Mouse (Mus musculus) heart, embryonic 11.5 days (tissue): ENCODE data around the gene Ankrd1. TPM values are rescaled to one million over a fixed set of nuclear protein-coding genes. Genes with fewer than 3 reads are reported as not detected.

Experiments used
- ATAC-seq: fragments of 200-750 bp; cut with Nextera tagmentation; replicated peaks from 2 replicates; pipeline ENCODE4 v1.8.0; 2017; ENCODE audit warnings: moderate library complexity; ENCODE audit not compliant: insufficient number of reproducible peaks, low FRiP score, low TSS enrichment
- H3K27ac ChIP-seq: fragments of 300-500 bp; sonication (generic); 2 replicates; pipeline ENCODE4 v1.5.1; 2014; ENCODE audit warnings: mild to moderate bottlenecking, low read depth, low read length
- H3K27me3 ChIP-seq: fragments of 300-500 bp; sonication (generic); 2 replicates; pipeline ENCODE4 v1.6.1; 2014; ENCODE audit warnings: mild to moderate bottlenecking, low read length, mixed read lengths; ENCODE audit not compliant: control insufficient read depth, insufficient read depth
- H3K36me3 ChIP-seq: fragments of 300-500 bp; sonication (generic); 2 replicates; pipeline ENCODE4 v1.6.1; 2014; ENCODE audit warnings: mild to moderate bottlenecking, low read length, moderate library complexity, mixed read lengths; ENCODE audit not compliant: control insufficient read depth, insufficient read depth
- H3K4me1 ChIP-seq: fragments of 300-500 bp; sonication (generic); 2 replicates; pipeline ENCODE4 v1.6.1; 2014; ENCODE audit warnings: low read length; ENCODE audit not compliant: control insufficient read depth, insufficient read depth
- H3K4me2 ChIP-seq: fragments of 300-500 bp; sonication (generic); 2 replicates; pipeline ENCODE4 v1.6.1; 2014; ENCODE audit warnings: mild to moderate bottlenecking, moderate library complexity
- H3K4me3 ChIP-seq: fragments of 300-500 bp; sonication (generic); 2 replicates; pipeline ENCODE4 v1.5.1; 2014; ENCODE audit warnings: low read depth, low read length
- H3K9ac ChIP-seq: fragments of 300-500 bp; sonication (generic); 2 replicates; pipeline ENCODE4 v1.6.1; 2014; ENCODE audit warnings: mild to moderate bottlenecking, low read depth, low read length, moderate library complexity
- H3K9me3 ChIP-seq: fragments of 300-500 bp; sonication (generic); replicated peaks from 2 replicates; pipeline ENCODE4 v1.6.1; 2016; ENCODE audit warnings: low read length; ENCODE audit not compliant: control insufficient read depth
- WGBS: fragments of 180-500 bp; shearing (Covaris S2); extraction: QIAGEN DNeasy Blood & Tissue Kit; methylation state at CpG from one replicate; pipeline ENCODE4 v1.1.7; 2014; ENCODE audit not compliant: insufficient replicate concordance; 5-methylcytosine and 5-hydroxymethylcytosine counted together
- polyA plus RNA-seq: library from polyadenylated mRNA; unstranded; fragments of >200 nt; fragmentation: Nextera tagmentation; extraction: Ambion mirVana; gene quantifications from 2 replicates; pipeline ENCODE4 v1.2.1, GENCODE M21; 2014

The Ankrd1 gene
- polyA plus RNA-seq: 450 and 606 TPM in 2 replicates

DNA sequence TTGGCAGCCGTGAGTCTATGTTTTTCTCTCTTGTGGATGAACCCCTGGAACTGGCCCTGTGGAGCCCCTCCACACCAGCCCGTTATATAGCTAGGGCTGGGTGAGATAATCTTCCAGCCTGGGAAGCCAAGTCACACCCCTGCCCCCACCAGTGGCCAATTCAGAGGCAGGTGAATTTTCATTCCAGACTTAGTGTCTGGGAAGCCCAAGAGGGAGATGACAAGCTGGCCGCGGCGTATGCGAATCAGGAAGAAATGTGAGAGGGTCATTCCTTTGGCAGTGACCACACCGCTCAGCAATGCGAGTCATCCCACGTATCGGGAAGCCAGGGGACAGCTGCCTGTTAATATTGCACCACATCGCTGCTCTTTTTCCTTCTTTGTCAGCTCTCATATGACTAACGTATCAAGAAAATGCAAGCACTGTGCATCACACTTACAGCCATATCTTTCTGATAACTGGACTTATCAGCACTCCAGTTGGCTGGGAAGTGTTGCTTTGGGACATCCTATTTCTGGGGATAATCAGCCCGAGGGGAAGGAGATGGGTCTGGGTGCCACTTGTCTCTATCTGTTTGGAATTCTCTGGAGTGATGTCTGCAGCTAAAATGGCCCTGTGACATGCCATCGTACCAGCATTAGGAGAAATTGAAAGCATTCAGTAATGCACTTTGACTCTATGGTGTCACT lies at the start of gene Ankrd1:
Ankrd1 (minus strand) TSS at position 317 of the 689 bp plus-strand sequence.
- ATAC-seq: peak; percentile 82
- Histone ChIP-seq H3K4me2 (peak within 1 kb of the TSS; percentile 64), H3K36me3 (no peaks in the 10 kb centered on the region), H3K4me1 (peaks cover 6% of the 10 kb centered on the region; the same call in 1 of the 2 replicates), H3K9me3 (peaks cover 9% of the 10 kb centered on the region), H3K9ac (peak within 1 kb of the TSS; percentile 91), H3K4me3 (peak within 1 kb of the TSS; percentile 56), H3K27ac (peak within 1 kb of the TSS; percentile 97), H3K27me3 (no peaks in the 10 kb centered on the region)
- 22% methylated on average over 14 of the region's 14 CpGs for WGBS

DNA sequence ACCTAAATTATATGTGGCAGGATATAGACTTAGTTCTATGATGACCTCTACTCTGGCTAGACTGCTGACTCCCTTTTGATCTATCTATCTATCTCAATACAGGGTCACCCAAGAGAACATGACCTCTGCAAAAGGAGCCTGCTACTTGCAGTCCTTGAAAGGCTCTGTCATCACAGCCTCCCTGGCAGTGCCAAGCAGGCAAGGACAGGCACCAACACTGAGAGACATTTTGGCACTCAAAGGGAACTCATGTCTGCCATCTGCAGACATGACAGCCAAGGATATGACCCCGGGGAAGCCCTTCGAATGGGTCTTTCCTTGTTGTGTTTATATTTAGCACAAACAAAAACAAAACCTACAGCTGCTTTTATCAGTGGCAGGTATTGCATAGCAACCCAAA lies 49.2 kb upstream of the Ankrd1 start:
- H3K9me3 ChIP-seq: no peaks in the 10 kb centered on the region
- no peak overlapping the region for H3K9ac ChIP-seq
- no peak overlapping the region for H3K4me3 ChIP-seq
- 68% methylated on average over 2 of the region's 2 CpGs for WGBS
- H3K4me2 ChIP-seq: no peak overlapping the region
- peaks cover 25% of the 10 kb centered on the region for H3K4me1 ChIP-seq
- H3K36me3 ChIP-seq: no peaks in the 10 kb centered on the region
- no peak for ATAC-seq
- H3K27me3 ChIP-seq: no peaks in the 10 kb centered on the region
- no peak overlapping the region for H3K27ac ChIP-seq

DNA sequence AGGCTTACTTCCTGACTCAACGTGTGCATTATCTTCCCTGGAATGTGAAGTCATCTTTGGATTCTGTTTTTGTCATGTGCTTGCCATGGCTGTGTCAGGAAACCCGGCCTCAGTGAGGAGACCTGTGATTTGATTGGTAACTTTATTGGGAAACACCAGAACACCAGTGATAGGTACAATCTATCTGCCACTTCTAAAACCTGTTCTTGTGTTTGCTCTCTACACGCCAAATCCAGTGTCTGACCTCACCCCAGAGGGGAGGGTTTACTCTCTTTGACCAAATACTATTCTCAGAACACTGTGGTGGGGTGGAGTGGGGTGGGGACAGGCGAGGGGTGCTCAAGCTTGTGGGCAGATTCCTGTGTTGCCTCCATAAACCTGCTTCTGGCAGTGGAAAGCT lies 48.2 kb upstream of the Ankrd1 start:
- H3K36me3 ChIP-seq: no peaks in the 10 kb centered on the region
- no peak overlapping the region for H3K9ac ChIP-seq
- H3K27me3 ChIP-seq: no peaks in the 10 kb centered on the region
- 44% methylated on average over 4 of the region's 4 CpGs for WGBS
- H3K4me3 ChIP-seq: no peak overlapping the region
- peaks cover 25% of the 10 kb centered on the region for H3K4me1 ChIP-seq
- ATAC-seq: no peak
- 0 out of 2 replicates have a peak overlapping the region, but pooled peaks have one; percentile 46 for H3K27ac ChIP-seq
- H3K4me2 ChIP-seq: no peak overlapping the region
- no peaks in the 10 kb centered on the region for H3K9me3 ChIP-seq

DNA sequence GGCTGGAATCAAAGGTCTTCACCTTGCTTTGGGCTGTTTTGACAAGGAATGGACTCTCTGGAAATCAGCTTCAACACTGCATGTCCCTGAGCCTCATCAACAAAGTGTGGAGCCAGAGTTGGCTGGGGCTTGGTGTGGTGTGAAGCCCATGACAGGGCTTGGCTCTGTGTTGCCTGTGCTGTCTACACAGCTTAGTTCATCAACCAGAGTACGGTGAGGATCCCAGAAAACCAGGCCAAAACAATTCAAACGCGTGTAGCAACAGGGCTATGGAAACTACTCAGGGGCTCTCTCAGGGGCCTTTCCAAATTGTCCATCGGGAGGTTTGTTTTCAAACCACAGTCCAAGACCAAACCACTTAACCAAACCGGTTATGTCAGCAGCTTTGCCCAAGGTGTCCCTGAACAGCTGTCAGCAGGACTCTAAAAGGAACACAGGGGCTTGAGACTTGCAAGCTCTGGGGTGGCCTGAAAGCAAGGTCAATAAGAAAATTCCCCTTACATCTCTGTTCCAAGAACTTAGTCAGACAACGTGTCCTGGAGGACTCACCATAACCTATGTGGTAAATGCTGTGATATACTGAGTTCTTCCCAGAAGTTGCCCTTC lies 47.5 kb upstream of the Ankrd1 start:
- H3K4me3 ChIP-seq: no peak overlapping the region
- ATAC-seq: no peak; the same call in 1 of the 2 replicates
- H3K36me3 ChIP-seq: no peaks in the 10 kb centered on the region
- H3K4me1 ChIP-seq: peaks cover 25% of the 10 kb centered on the region
- no peaks in the 10 kb centered on the region for H3K9me3 ChIP-seq
- H3K4me2 ChIP-seq: no peak overlapping the region
- H3K27me3 ChIP-seq: no peaks in the 10 kb centered on the region
- 39% methylated on average over 6 of the region's 6 CpGs for WGBS
- peak overlapping the region; percentile 46 for H3K27ac ChIP-seq
- H3K9ac ChIP-seq: no peak overlapping the region

DNA sequence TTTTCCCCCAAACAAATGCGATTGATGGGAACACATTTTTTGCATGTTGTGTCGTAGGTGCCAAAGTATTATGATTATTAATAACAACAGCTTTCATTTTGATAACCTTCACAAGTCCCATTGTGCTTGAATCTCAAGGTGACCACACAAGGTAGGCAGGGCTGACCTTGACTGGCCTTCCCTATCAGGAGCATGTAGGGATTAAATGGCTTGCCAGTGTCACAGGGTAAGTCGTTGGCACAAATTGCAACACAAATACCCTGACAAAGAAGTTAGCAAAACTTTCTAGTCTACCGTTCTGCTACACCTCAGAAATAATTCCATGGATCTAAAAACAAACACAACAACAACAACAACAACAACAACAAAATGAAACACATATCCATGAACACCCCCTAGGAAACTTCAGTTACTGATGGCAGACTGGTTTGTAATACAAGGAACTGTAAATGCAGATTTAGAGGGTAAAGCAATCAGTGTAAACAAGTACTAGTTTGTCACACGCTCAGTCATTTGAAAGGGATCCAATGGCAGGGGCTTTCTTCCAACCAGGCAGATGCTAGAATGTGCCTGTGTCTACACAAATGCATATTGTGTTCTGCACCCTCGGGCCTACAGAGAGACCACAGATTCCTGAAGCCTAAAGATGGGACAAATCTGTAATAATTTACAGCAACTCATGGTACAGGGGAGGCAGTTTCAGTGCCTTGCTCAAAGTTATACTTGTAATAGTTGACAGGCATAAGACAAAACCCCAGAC lies 46.7 kb upstream of the Ankrd1 start:
- peaks cover 25% of the 10 kb centered on the region for H3K4me1 ChIP-seq
- 0 out of 2 replicates have a peak overlapping the region, but pooled peaks have one; percentile 46 for H3K27ac ChIP-seq
- no peak overlapping the region for H3K9ac ChIP-seq
- no peaks in the 10 kb centered on the region for H3K27me3 ChIP-seq
- no peak for ATAC-seq
- 78% methylated on average over 6 of the region's 6 CpGs for WGBS
- H3K36me3 ChIP-seq: no peaks in the 10 kb centered on the region
- no peak overlapping the region for H3K4me3 ChIP-seq
- H3K4me2 ChIP-seq: no peak overlapping the region
- no peaks in the 10 kb centered on the region for H3K9me3 ChIP-seq

DNA sequence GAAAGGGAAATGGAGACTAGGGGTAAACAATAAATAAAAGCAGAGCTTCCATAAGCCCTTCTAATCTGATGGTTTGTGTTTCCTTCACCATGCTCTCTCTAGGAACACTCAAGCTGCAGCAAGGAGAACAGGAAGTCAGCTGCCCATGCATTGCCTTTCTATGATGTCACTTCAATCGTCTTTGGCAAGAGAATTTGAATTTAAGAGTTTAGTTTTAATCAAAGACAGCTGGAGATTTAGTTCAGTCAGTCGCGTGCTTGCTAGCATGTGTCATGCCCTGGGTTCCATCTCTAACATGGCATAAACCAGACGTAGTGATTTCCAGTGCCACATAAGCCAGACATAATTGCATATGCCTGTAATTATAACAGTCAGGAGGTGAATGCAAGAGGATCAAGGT lies 45.5 kb upstream of the Ankrd1 start:
- H3K4me1 ChIP-seq: peaks cover 25% of the 10 kb centered on the region
- H3K36me3 ChIP-seq: no peaks in the 10 kb centered on the region
- no peak overlapping the region for H3K27ac ChIP-seq
- no peak overlapping the region for H3K9ac ChIP-seq
- H3K4me2 ChIP-seq: no peak overlapping the region
- 65% methylated on average over 4 of the region's 4 CpGs for WGBS
- no peaks in the 10 kb centered on the region for H3K27me3 ChIP-seq
- H3K9me3 ChIP-seq: no peaks in the 10 kb centered on the region
- ATAC-seq: no peak
- H3K4me3 ChIP-seq: no peak overlapping the region

DNA sequence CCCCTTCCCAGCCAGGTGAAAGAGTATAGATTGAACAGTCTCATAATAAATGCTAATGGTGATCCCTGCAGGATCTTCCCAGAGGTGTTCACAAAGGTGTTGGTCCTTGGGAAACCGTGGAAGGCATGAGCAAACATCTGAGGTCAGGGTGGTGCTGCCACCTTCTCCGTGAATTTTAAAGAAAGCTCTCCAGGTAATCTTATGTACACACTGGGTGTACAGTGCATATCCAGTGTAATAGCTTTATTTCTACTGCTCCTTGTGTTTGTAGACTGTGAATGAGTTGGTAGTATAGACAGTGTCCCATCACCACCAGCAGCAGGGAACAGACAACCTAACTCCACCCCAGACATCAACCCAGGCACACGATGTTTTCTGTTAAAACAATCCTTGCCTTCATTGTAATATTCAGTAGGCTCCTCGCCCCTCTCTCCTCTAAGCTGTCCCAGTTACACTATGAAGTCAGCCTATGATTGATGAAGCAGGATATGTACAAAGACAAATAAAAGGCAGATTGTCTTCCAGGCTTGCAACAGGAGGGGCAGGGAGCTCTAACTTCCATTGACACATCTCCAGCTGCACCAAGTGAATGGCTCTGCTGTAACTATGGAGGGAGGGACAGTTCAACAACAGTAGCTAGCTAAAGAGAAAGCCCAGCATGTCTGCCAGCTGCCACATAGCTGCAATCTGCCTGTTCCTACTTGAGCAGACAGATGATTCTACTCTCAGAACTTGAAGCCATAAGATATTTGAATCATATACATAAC lies 30.5 kb upstream of the Ankrd1 start:
- Histone ChIP-seq H3K27ac (no peak overlapping the region), H3K4me3 (no peak overlapping the region), H3K27me3 (no peaks in the 10 kb centered on the region), H3K9ac (no peak overlapping the region), H3K4me1 (no peaks in the 10 kb centered on the region), H3K36me3 (no peaks in the 10 kb centered on the region), H3K4me2 (no peak overlapping the region), H3K9me3 (no peaks in the 10 kb centered on the region)
- ATAC-seq: no peak
- WGBS: 74% methylated on average over 4 of the region's 4 CpGs

DNA sequence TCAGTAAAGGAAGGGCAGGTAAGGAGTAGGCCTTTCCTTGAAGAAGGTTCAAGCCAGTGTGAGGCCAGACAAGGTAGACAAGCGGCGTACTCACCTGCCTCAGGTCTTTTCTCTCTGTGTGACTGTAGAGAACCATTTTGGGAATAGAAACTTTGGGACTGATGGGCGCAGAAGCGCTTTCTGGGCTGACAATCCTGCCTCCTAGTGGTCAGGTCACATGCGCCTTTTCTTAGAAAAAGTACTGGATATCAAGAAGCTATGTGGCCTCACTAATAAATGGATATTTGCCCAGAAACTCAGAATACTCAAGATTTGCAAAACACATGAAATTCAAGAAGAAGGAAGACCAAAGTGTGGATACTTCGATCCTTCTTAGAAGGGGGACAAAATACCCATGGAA lies 28.7 kb upstream of the Ankrd1 start:
- Histone ChIP-seq H3K9ac (no peak overlapping the region), H3K36me3 (no peaks in the 10 kb centered on the region), H3K9me3 (no peaks in the 10 kb centered on the region; the same call in 1 of the 2 replicates), H3K4me3 (no peak overlapping the region), H3K4me2 (no peak overlapping the region), H3K27me3 (no peaks in the 10 kb centered on the region), H3K27ac (no peak overlapping the region), H3K4me1 (no peaks in the 10 kb centered on the region)
- WGBS: 85% methylated on average over 6 of the region's 6 CpGs
- no peak for ATAC-seq
